Mouse (Mus musculus): Measurements from ENCODE around the gene Fkbp15. TPM values are rescaled to one million over a fixed set of nuclear protein-coding genes. Genes with fewer than 3 reads are reported as not detected.

Fkbp15 gene
- polyA plus RNA-seq, 1 experiment from 2014 or later: 26.9 TPM

DNA sequence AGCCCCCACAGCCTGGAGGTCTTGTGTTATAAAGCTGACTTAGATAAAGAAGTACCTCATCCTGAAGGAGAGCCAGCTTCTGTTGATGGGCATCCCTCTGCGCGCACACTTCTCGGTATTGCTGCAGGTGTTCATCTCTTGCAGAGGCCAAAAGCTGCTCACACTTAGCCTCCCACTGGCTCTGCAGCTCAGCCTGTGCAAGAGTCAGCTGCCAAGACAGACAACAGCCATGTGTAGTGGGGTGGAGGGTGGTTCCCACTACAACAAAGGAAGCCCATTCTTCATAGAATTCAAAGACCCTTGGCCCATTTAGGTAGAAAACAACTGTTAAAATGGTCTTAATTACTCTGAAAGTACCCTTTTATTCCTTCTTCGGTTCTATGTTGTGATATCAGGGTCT lies 53.5 kb downstream of the Fkbp15 start:
- 68% methylated on average over 4 of the region's 4 CpGs for WGBS
- H3K4me3 ChIP-seq: no peak overlapping the region
- H3K27me3 ChIP-seq (replicated peaks): no peaks in the 10 kb centered on the region
- H3K9me3 ChIP-seq: no peaks in the 10 kb centered on the region
- peaks cover 60% of the 10 kb centered on the region for H3K36me3 ChIP-seq
- H3K9ac ChIP-seq: no peak overlapping the region
- ATAC-seq (ENCODE audit: low FRiP score, low read depth): no peak
- H3K4me2 ChIP-seq (replicated peaks): no peak overlapping the region
- H3K27ac ChIP-seq: no peak overlapping the region
- no peaks in the 10 kb centered on the region for H3K4me1 ChIP-seq

DNA sequence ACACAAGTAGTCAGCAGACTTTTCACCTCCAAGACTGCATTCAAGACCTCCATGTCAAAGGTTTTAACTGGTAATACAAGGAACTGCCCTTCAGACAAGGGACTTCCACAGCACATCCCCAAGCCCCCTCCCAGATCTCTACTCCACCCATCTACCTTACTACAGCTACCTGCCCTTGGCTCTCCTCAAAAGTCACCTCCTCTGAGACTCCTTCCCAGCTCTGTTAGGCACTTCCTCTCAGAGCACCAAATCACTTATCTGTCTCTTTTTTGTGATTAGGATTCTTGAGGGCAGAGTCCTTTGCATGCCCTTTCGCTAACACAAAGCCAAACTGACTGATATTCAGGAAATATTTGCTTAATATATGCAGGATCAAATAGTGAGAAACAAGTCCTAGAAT lies 54.0 kb downstream of the Fkbp15 start:
- Histone ChIP-seq H3K4me3 (no peak overlapping the region), H3K4me2 (replicated peaks) (no peak overlapping the region), H3K9me3 (no peaks in the 10 kb centered on the region), H3K36me3 (peaks cover 61% of the 10 kb centered on the region), H3K27me3 (replicated peaks) (no peaks in the 10 kb centered on the region), H3K9ac (no peak overlapping the region), H3K27ac (no peak overlapping the region), H3K4me1 (no peaks in the 10 kb centered on the region)
- no peak for ATAC-seq (ENCODE audit: low FRiP score, low read depth)
- WGBS: 92% methylated on average over 1 of the region's 1 CpGs

GRCm38 (mm10) chr4:62303288-62303687 lies 57.1 kb downstream of the Fkbp15 start:
- Histone ChIP-seq H3K9me3 (no peaks in the 10 kb centered on the region), H3K4me2 (replicated peaks) (no peak overlapping the region), H3K36me3 (peaks cover 82% of the 10 kb centered on the region), H3K9ac (no peak overlapping the region), H3K27ac (no peak overlapping the region), H3K4me1 (no peaks in the 10 kb centered on the region), H3K27me3 (replicated peaks) (no peaks in the 10 kb centered on the region), H3K4me3 (no peak overlapping the region)
- no peak for ATAC-seq (ENCODE audit: low FRiP score, low read depth)
- 93% methylated on average over 1 of the region's 1 CpGs for WGBS

GRCm38 (mm10) chr4:62302795-62303194 lies 57.6 kb downstream of the Fkbp15 start:
- no peaks in the 10 kb centered on the region for H3K27me3 ChIP-seq (replicated peaks)
- no peak overlapping the region for H3K4me2 ChIP-seq (replicated peaks)
- ATAC-seq (ENCODE audit: low FRiP score, low read depth): no peak
- no peak overlapping the region for H3K27ac ChIP-seq
- peaks cover 84% of the 10 kb centered on the region for H3K36me3 ChIP-seq
- no peaks in the 10 kb centered on the region for H3K4me1 ChIP-seq
- no peaks in the 10 kb centered on the region for H3K9me3 ChIP-seq
- H3K9ac ChIP-seq: no peak overlapping the region
- H3K4me3 ChIP-seq: no peak overlapping the region
- 78% methylated on average over 2 of the region's 2 CpGs for WGBS

DNA sequence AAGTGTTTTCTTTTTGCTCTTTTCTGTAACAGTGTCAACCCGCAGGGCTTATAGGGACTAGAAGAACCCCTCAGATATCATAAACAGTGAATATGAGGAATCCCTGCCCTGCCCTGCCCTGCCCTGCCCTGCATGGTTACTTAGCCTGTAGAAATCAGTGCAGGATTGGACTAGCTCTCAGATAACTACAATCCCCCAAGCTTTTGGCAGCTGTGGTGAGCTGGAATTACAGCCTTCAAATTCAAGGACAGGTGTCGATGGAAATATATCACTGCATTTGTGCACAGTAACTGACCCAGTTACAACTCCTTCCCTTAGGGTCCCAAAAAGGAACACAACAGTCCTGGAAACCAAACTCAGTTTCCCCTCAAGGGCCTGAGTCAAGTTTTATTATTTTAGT lies 60.3 kb downstream of the Fkbp15 start:
- Histone ChIP-seq H3K9ac (no peak overlapping the region), H3K4me3 (no peak overlapping the region), H3K9me3 (no peaks in the 10 kb centered on the region), H3K27me3 (replicated peaks) (no peaks in the 10 kb centered on the region), H3K4me2 (replicated peaks) (no peak overlapping the region), H3K36me3 (peaks cover 85% of the 10 kb centered on the region), H3K4me1 (no peaks in the 10 kb centered on the region), H3K27ac (no peak overlapping the region)
- no peak for ATAC-seq (ENCODE audit: low FRiP score, low read depth)
- WGBS: 96% methylated on average over 2 of the region's 2 CpGs

DNA sequence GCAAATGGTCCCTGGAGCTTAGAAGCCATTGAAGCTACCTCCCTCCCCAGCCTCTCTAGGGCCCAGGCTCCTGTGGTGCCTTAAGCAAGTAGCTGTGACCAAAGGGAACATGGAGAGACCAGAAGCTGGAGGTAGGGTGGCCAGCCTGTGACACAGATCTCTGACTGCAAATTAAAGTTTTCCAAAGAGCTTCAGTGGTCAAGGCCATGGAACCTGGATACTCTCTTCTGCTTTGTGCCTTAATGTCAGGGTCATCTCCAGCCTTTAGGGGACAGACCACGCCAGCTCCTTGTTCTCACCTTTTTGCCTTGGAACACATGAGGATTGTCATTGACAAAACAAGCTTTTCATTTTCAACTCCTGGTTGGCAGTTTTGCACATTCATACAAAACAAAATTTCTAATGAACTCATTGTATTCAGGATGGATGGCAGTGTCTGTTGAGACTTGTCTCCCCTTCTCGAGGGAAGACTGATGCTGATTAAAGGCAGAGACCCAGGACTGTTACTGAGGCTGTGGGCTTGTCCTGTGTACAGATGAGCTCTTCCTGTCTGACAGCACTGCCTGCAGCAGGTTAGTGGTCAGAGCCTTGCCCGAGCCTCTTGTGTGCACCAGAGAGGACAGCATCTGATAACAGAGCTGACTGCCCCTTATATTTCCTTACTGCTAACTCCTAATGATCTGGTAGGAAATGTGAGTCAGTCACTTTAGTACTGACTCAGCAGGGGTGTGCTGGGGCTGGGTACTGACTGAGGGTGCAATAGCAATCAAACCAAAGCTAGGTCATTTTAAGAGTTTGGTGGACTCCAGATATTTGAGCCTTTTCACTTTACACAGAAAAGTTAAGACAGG lies 62.8 kb downstream of the Fkbp15 start:
- Histone ChIP-seq H3K27ac (no peak overlapping the region), H3K27me3 (replicated peaks) (no peaks in the 10 kb centered on the region), H3K36me3 (peaks cover 61% of the 10 kb centered on the region), H3K4me1 (peaks cover 15% of the 10 kb centered on the region), H3K9ac (no peak overlapping the region), H3K9me3 (no peaks in the 10 kb centered on the region), H3K4me2 (replicated peaks) (no peak overlapping the region), H3K4me3 (no peak overlapping the region)
- no peak for ATAC-seq (ENCODE audit: low FRiP score, low read depth)
- WGBS: 76% methylated on average over 3 of the region's 3 CpGs

GRCm38 (mm10) chr4:62294741-62295140 lies 65.6 kb downstream of the Fkbp15 start:
- no peak overlapping the region for H3K4me2 ChIP-seq (replicated peaks)
- H3K9me3 ChIP-seq: no peaks in the 10 kb centered on the region
- peaks cover 37% of the 10 kb centered on the region for H3K36me3 ChIP-seq
- H3K27me3 ChIP-seq (replicated peaks): no peaks in the 10 kb centered on the region
- no peak overlapping the region for H3K27ac ChIP-seq
- no peak for ATAC-seq (ENCODE audit: low FRiP score, low read depth)
- H3K9ac ChIP-seq: no peak overlapping the region
- H3K4me3 ChIP-seq: no peak overlapping the region
- WGBS: 94% methylated on average over 1 of the region's 1 CpGs
- peaks cover 19% of the 10 kb centered on the region for H3K4me1 ChIP-seq

DNA sequence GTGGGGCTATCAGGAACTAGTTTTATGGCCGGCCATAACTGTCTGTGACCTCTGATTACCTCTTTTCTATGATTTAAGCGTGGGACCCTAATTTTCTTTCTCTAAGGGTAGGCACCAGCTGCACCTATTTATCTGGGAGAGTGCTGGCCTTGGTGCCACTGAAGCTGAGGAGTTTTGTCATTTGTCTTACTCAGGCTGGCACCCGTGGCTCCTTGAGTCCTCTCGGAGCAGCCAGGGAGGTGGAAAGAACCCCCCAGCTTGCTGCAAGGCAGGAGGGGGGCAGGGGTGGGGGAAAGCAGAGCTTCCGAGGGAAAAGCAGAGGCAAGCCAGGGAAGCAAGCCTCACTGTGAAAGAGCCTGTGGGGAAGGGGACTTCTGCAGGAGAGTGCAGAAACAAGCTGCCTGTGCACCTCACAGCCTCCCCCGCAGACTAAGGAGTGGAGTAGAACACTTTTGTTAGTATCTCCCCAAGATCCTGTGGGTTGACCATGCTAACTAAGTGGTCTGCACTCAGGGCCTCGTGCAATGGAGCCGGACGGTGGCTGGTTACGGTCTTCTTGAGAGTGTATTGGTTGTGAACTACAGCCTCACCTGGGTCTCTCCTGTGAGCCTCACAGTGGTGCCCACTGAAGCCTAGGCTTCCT lies 67.0 kb downstream of the Fkbp15 start:
- Histone ChIP-seq H3K4me2 (replicated peaks) (no peak overlapping the region; the same call in 1 of the 2 replicates), H3K9ac (0 out of 2 replicates have a peak overlapping the region, but pooled peaks have one; percentile 45), H3K36me3 (peaks cover 24% of the 10 kb centered on the region), H3K4me1 (peaks cover 19% of the 10 kb centered on the region), H3K27me3 (replicated peaks) (no peaks in the 10 kb centered on the region), H3K4me3 (no peak overlapping the region), H3K27ac (no peak overlapping the region), H3K9me3 (no peaks in the 10 kb centered on the region)
- 35% methylated on average over 10 of the region's 10 CpGs for WGBS
- peak; percentile 65 for ATAC-seq (ENCODE audit: low FRiP score, low read depth)

DNA sequence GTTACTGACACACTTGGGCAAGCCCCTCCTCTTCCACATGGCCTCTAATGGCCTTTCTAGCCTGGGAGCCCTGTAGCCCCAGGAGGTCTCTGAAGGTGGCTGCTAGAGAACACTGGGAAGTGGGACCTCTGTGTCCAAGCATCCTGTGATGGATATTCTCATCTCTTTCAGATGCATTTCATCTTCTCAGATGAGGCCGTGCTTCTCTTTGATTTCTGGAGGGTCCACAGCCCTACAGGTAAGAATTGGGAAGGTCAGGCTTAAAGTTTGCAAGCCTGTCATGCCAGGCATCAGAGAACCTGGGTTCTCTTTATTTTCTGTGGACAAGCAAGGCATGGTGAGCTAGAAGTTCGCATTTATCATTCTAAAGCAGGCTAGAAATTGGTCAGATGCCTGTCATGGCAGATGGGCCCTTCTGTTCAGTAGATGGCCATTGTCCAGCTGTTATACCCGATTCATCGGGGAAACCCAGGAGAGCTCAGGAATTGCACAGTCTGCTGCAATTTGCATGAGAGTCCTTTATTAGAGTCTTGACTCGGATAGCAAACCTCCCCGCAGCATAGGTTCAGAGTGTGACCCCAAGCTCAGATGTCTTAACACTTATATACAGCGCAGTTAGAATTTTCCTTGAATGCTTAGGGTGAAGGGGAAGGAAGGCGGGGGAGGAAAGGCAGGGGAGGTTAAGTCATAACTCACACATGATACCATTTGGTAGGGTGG lies 67.7 kb downstream of the Fkbp15 start:
- H3K4me2 ChIP-seq (replicated peaks): no peak overlapping the region; the same call in 1 of the 2 replicates
- no peak overlapping the region for H3K4me3 ChIP-seq
- no peaks in the 10 kb centered on the region for H3K27me3 ChIP-seq (replicated peaks)
- no peak overlapping the region for H3K27ac ChIP-seq
- peak; percentile 61 for ATAC-seq (ENCODE audit: low FRiP score, low read depth)
- peaks cover 17% of the 10 kb centered on the region for H3K36me3 ChIP-seq
- 26% methylated on average over 8 of the region's 8 CpGs for WGBS
- no peaks in the 10 kb centered on the region for H3K9me3 ChIP-seq
- H3K9ac ChIP-seq: no peak overlapping the region
- peaks cover 23% of the 10 kb centered on the region for H3K4me1 ChIP-seq

- Histone ChIP-seq H3K27ac (no peak overlapping the region), H3K4me2 (replicated peaks) (no peak overlapping the region), H3K9me3 (no peaks in the 10 kb centered on the region), H3K36me3 (peaks cover 3% of the 10 kb centered on the region), H3K9ac (no peak overlapping the region), H3K27me3 (replicated peaks) (no peaks in the 10 kb centered on the region), H3K4me3 (no peak overlapping the region), H3K4me1 (peaks cover 27% of the 10 kb centered on the region)
- no peak for ATAC-seq (ENCODE audit: low FRiP score, low read depth)
- WGBS: 95% methylated on average over 9 of the region's 9 CpGs
Measured at GRCm38 (mm10) chr4:62290816-62291505, 69.4 kb downstream of the Fkbp15 start.

- Histone ChIP-seq H3K4me2 (replicated peaks) (no peak overlapping the region), H3K9me3 (no peaks in the 10 kb centered on the region), H3K4me1 (peaks cover 27% of the 10 kb centered on the region), H3K9ac (no peak overlapping the region), H3K4me3 (no peak overlapping the region), H3K27me3 (replicated peaks) (no peaks in the 10 kb centered on the region), H3K36me3 (no peaks in the 10 kb centered on the region), H3K27ac (no peak overlapping the region)
- no peak for ATAC-seq (ENCODE audit: low FRiP score, low read depth)
- WGBS: 92% methylated on average over 7 of the region's 7 CpGs
Measured at GRCm38 (mm10) chr4:62289226-62289625, 71.1 kb downstream of the Fkbp15 start.

Measured in neural tube, embryonic 12.5 days (tissue).